Mouse (Mus musculus) left cerebral cortex, postnatal 25 days (tissue): ENCODE measurements at regions not wholly inside any gene's neighbourhood (a gene's known extent, or its start where the extent isn't known, plus 50 kb on each side); places are given as distances from the start of the nearest gene placed in this dataset.

Experiments
- DNase-seq, 2 experiments: peaks; one replicate each; pipeline ENCODE4 v3.0.0; 2022; ENCODE audit warnings: low spot score in 2 of 2, mixed read lengths in 1 of 2
- intact Hi-C: fragments of 180-260 bp; cut with DNase I; formaldehyde crosslinking; loops from one replicate; pipeline ENCODE4 v1.15.1; 2025

DNA sequence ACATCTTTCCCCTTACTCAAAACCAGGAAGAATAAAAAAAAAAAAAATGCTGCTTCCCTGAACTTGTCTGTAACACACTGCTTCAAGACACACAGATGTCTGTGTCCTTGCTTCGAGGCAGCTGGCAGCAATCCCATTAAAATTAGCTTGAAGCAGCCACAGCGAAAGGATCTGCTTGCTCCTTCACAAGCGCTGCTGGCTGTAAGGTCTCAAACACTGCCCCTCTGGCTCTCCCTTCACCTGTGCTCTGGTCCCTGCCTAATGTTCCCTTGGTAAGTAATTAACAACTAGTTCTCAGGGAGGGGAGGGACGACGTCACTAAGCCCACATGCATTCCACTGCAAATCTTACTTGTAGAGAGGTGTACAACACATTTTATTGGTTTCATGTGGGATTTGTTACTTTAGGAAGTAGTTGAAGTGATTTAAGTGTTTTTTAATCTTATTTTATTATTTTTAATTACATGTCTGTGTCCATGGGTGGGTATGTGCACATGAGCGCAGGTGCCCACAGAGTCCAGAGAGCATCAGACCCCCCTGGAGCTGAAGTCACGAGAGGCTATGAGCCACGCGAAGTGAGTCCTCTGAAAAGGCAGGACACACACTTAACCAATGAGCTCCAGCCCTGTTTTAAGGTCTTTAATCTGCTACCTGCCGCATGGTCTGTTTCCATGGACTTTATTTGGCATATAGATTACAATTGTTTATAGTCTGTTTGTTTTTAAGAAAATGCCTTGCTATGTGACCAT, 61.1 kb upstream of the Cers6 start:
- peak in 1 of 2 experiments; percentile 30 for DNase-seq
- intact Hi-C loops, result no loop called here

DNA sequence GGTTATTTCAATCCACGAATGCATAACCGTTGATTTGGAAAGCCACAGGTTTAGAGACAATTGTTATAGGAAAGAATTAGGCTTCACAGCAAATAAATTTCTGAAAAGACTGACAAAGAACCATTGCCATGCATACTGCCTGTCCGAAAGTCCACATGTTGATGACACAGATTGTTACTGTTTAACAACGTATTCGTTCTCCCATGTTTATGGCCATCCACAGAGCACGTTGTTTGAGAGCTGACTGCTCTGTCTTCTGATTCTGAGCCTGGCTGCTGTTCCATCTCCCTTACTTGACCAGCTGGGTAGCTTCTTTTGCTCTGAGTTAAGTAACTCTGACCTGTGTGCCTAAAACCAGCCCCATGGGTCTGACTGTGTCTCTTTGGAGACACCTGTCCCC, 57.1 kb upstream of the Cers6 start:
- intact Hi-C loops, result no loop called here
- no peak for DNase-seq

DNA sequence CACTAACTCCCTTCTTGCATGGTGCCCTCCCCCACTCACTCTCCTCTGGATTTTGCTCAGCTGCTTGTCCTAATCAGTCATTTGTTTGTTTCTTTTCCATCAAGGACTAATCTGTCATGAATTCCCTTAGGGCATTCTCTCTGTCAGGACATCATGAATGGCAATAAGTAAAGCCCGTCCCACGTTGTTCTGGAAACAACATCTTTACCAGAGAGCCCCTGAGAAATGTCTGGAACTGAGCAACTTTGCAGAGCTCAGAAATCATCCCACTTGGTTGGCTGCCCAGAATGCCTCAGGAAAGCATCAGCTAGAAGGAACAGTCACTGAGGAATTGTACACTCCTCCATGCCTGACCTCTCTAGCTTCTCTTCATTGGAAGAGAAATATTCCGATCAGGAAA, 55.4 kb upstream of the Cers6 start:
- peak in 1 of 2 experiments; percentile 59 for DNase-seq
- intact Hi-C loops, result no loop called here

- no peak for DNase-seq
Measured at GRCm38 (mm10) chr2:68806311-68806895, 54.8 kb upstream of the Cers6 start.

More at GRCm38 (mm10) chr2:68806311-68806895, 54.8 kb upstream of the Cers6 start:
- intact Hi-C loops, result no loop called here
